Mouse (Mus musculus) megakaryocyte, embryonic 14.5 days (primary cell): ENCODE measurements around the gene Cltrn.

Experiments used
- FLI1 ChIP-seq: IDR thresholded peaks from 2 replicates; pipeline ENCODE4 v1.6.1; 2012; ENCODE audit warnings: low read length, inconsistent platforms, mixed read lengths
- GATA1 ChIP-seq: IDR thresholded peaks from 3 replicates; pipeline ENCODE4 v1.6.1; 2012; ENCODE audit warnings: mixed read lengths, low read length, inconsistent platforms, borderline replicate concordance

- TF ChIP-seq GATA1: no peak
- no peak for TF ChIP-seq FLI1
These were observed 50.4 kb downstream of the Cltrn start, which contains the start of gene Ace2 for GRCm38 (mm10) chrX:164139032-164139431.
